Mouse (Mus musculus) intestine, embryonic 14.5 days (tissue): ENCODE measurements around the gene Abl1. TPM values are rescaled to one million over a fixed set of nuclear protein-coding genes. Genes with fewer than 3 reads are reported as not detected.
A peak's percentile ranks its signal among the peaks of the same experiment; 100 is the strongest.

Experiments
- ATAC-seq: fragments of 200-750 bp; cut with Nextera tagmentation; replicated peaks from 2 replicates; pipeline ENCODE4 v1.8.0; 2017; ENCODE audit warnings: low read depth, moderate number of reproducible peaks, moderate TSS enrichment, moderate library complexity; ENCODE audit not compliant: low FRiP score, low TSS enrichment
- DNase-seq: peaks from one replicate; pipeline ENCODE4 v3.0.0-alpha.2; 2018; ENCODE audit warnings: low spot score
- H3K27ac ChIP-seq: fragments of 300-500 bp; sonication (generic); 2 replicates; pipeline ENCODE4 v1.5.1; 2014; ENCODE audit warnings: low read depth, mild to moderate bottlenecking, control low read depth
- H3K27me3 ChIP-seq: fragments of 300-500 bp; sonication (generic); replicated peaks from 2 replicates; pipeline ENCODE4 v1.6.1; 2014; ENCODE audit warnings: low read length, control low read depth; ENCODE audit not compliant: control insufficient read depth, insufficient read depth
- H3K36me3 ChIP-seq: fragments of 300-500 bp; sonication (generic); 2 replicates; pipeline ENCODE4 v1.6.1; 2014; ENCODE audit warnings: low read length, control low read depth; ENCODE audit not compliant: control insufficient read depth, insufficient read depth
- H3K4me1 ChIP-seq: fragments of 300-500 bp; sonication (generic); replicated peaks from 2 replicates; pipeline ENCODE4 v1.6.1; 2014; ENCODE audit warnings: low read length, control low read depth, mixed read lengths; ENCODE audit not compliant: control insufficient read depth, insufficient read depth
- H3K4me2 ChIP-seq: fragments of 300-500 bp; sonication (generic); 2 replicates; pipeline ENCODE4 v1.6.1; 2014; ENCODE audit warnings: low read length
- H3K4me3 ChIP-seq: fragments of 300-500 bp; sonication (generic); 2 replicates; pipeline ENCODE4 v1.5.1; 2014; ENCODE audit warnings: low read depth, low read length, control low read depth, mixed read lengths
- H3K9ac ChIP-seq: fragments of 300-500 bp; sonication (generic); 2 replicates; pipeline ENCODE4 v1.6.1; 2014; ENCODE audit warnings: mild to moderate bottlenecking, low read length
- H3K9me3 ChIP-seq: fragments of 300-500 bp; sonication (generic); 2 replicates; pipeline ENCODE4 v1.6.1; 2016; ENCODE audit warnings: low read length, control low read depth; ENCODE audit not compliant: control insufficient read depth
- WGBS: fragments of 180-500 bp; shearing (Covaris S2); extraction: QIAGEN DNeasy Blood & Tissue Kit; methylation state at CpG from one replicate; pipeline ENCODE4 v1.1.7; 2014; 5-methylcytosine and 5-hydroxymethylcytosine counted together
- polyA plus RNA-seq: library from polyadenylated mRNA; unstranded; fragments of >200 nt; fragmentation: Nextera tagmentation; extraction: Ambion mirVana; gene quantifications from 2 replicates; pipeline ENCODE4 v1.2.1, GENCODE M21; 2014

The Abl1 gene
- polyA plus RNA-seq, 1 experiment from 2014 or later = 48.1 TPM

GRCm38 (mm10) chr2:31836985-31837384 lies 148.8 kb downstream of the Abl1 start:
- no peak overlapping the region for H3K27ac ChIP-seq

GRCm38 (mm10) chr2:31838868-31839267 lies 150.7 kb downstream of the Abl1 start:
- no peak overlapping the region for H3K9ac ChIP-seq
- H3K4me1 ChIP-seq = no peaks in the 10 kb centered on the region
- no peak overlapping the region for H3K4me2 ChIP-seq
- H3K27ac ChIP-seq = no peak overlapping the region
- WGBS = 44% methylated on average over 1 of the region's 1 CpGs
- H3K9me3 ChIP-seq = no peaks in the 10 kb centered on the region
- peaks cover 6% of the 10 kb centered on the region for H3K27me3 ChIP-seq
- H3K4me3 ChIP-seq = no peak overlapping the region
- H3K36me3 ChIP-seq = no peaks in the 10 kb centered on the region
- ATAC-seq = no peak
- DNase-seq = no peak

More at GRCm38 (mm10) chr2:31836985-31837384, 148.8 kb downstream of the Abl1 start:
- Histone ChIP-seq H3K4me1 (no peaks in the 10 kb centered on the region), H3K27me3 (no peaks in the 10 kb centered on the region), H3K9me3 (no peaks in the 10 kb centered on the region), H3K4me3 (no peak overlapping the region), H3K9ac (no peak overlapping the region), H3K4me2 (no peak overlapping the region), H3K36me3 (no peaks in the 10 kb centered on the region)
- no peak for ATAC-seq
- DNase-seq = no peak
- WGBS = 29% methylated on average over 6 of the region's 6 CpGs

- Histone ChIP-seq H3K4me2 (no peak overlapping the region), H3K27ac (no peak overlapping the region), H3K27me3 (peaks cover 48% of the 10 kb centered on the region), H3K4me1 (peaks cover 13% of the 10 kb centered on the region; the same call in 1 of the 2 replicates), H3K9me3 (no peaks in the 10 kb centered on the region), H3K36me3 (no peaks in the 10 kb centered on the region), H3K4me3 (no peak overlapping the region; the same call in 1 of the 2 replicates), H3K9ac (no peak overlapping the region)
- DNase-seq (no peak), ATAC-seq (no peak)
- 6% methylated on average over 10 of the region's 10 CpGs for WGBS
Observed at GRCm38 (mm10) chr2:31844729-31845136, 156.6 kb downstream of the Abl1 start.

GRCm38 (mm10) chr2:31845512-31845895 lies 157.3 kb downstream of the Abl1 start:
- Histone ChIP-seq H3K9me3 (no peaks in the 10 kb centered on the region), H3K4me2 (peak overlapping the region; percentile 97), H3K4me1 (peaks cover 13% of the 10 kb centered on the region; the same call in 1 of the 2 replicates), H3K27me3 (peaks cover 48% of the 10 kb centered on the region), H3K9ac (peak overlapping the region; percentile 5; the same call in 1 of the 2 replicates), H3K36me3 (no peaks in the 10 kb centered on the region), H3K4me3 (peak overlapping the region; percentile 53), H3K27ac (no peak overlapping the region)
- DNase-seq (no peak), ATAC-seq (no peak)
- WGBS = 3% methylated on average over 26 of the region's 26 CpGs

GRCm38 (mm10) chr2:31845896-31846691 lies 157.9 kb downstream of the Abl1 start, which contains the start of gene Fibcd1:
Gene Fibcd1 (minus strand): TSS chr2:31846005.
- Histone ChIP-seq H3K4me1 (peaks cover 13% of the 10 kb centered on the region; the same call in 1 of the 2 replicates), H3K4me2 (peak within 1 kb of the TSS; percentile 97), H3K27me3 (peaks cover 48% of the 10 kb centered on the region), H3K4me3 (peak within 1 kb of the TSS; percentile 53), H3K9ac (peak within 1 kb of the TSS; percentile 5; the same call in 1 of the 2 replicates), H3K27ac (no peak within 1 kb of the TSS), H3K9me3 (no peaks in the 10 kb centered on the region), H3K36me3 (no peaks in the 10 kb centered on the region)
- ATAC-seq (no peak), DNase-seq (peak; percentile 76)
- under 1% methylated on average over 88 of the region's 88 CpGs for WGBS

GRCm38 (mm10) chr2:31846692-31847660 lies 158.8 kb downstream of the Abl1 start:
- ATAC-seq (0 out of 2 replicates have a peak, but pooled peaks have one; percentile 26), DNase-seq (peak; percentile 71)
- Histone ChIP-seq H3K4me1 (peaks cover 13% of the 10 kb centered on the region; the same call in 1 of the 2 replicates), H3K4me3 (peak overlapping the region; percentile 53), H3K27ac (no peak overlapping the region), H3K36me3 (no peaks in the 10 kb centered on the region), H3K27me3 (peaks cover 48% of the 10 kb centered on the region), H3K9ac (no peak overlapping the region; the same call in 1 of the 2 replicates), H3K4me2 (peak overlapping the region; percentile 97), H3K9me3 (no peaks in the 10 kb centered on the region)
- WGBS = 5% methylated on average over 35 of the region's 35 CpGs

- H3K4me1 ChIP-seq = peaks cover 13% of the 10 kb centered on the region; the same call in 1 of the 2 replicates
- H3K27me3 ChIP-seq = peaks cover 48% of the 10 kb centered on the region
- H3K9me3 ChIP-seq = no peaks in the 10 kb centered on the region
- H3K4me2 ChIP-seq = no peak overlapping the region
- whole genome bisulfite sequencing = 12% methylated on average over 6 of the region's 6 CpGs
- no peak overlapping the region for H3K4me3 ChIP-seq
- DNase-seq = peak; percentile 69
- H3K9ac ChIP-seq = no peak overlapping the region
- H3K36me3 ChIP-seq = no peaks in the 10 kb centered on the region
- ATAC-seq = no peak
- no peak overlapping the region for H3K27ac ChIP-seq
Observed at GRCm38 (mm10) chr2:31847908-31848307, 159.7 kb downstream of the Abl1 start.

- peaks cover 17% of the 10 kb centered on the region; the same call in 1 of the 2 replicates for H3K4me1 ChIP-seq
Observed at GRCm38 (mm10) chr2:31850141-31850540, 162.0 kb downstream of the Abl1 start.

More at GRCm38 (mm10) chr2:31850141-31850540, 162.0 kb downstream of the Abl1 start:
- Histone ChIP-seq H3K27me3 (peaks cover 29% of the 10 kb centered on the region), H3K4me2 (no peak overlapping the region), H3K36me3 (no peaks in the 10 kb centered on the region), H3K9ac (no peak overlapping the region), H3K27ac (no peak overlapping the region), H3K4me3 (no peak overlapping the region), H3K9me3 (no peaks in the 10 kb centered on the region)
- 38% methylated on average over 12 of the region's 12 CpGs for WGBS
- no peak for ATAC-seq
- DNase-seq = no peak
